Mouse (Mus musculus): ENCODE results near the gene B4galnt2. TPM values are rescaled to one million over a fixed set of nuclear protein-coding genes. Genes with fewer than 3 reads are reported as not detected.
"Not testable (repeated sequence)": the region's sequence is repeated elsewhere in the genome, so short reads cannot be mapped to it uniquely, and the experiment has no call there.

The B4galnt2 gene
- polyA plus RNA-seq (2015; fragmentation: Nextera tagmentation; extraction: Ambion mirVana): 1.4 TPM in 2 replicates

DNA sequence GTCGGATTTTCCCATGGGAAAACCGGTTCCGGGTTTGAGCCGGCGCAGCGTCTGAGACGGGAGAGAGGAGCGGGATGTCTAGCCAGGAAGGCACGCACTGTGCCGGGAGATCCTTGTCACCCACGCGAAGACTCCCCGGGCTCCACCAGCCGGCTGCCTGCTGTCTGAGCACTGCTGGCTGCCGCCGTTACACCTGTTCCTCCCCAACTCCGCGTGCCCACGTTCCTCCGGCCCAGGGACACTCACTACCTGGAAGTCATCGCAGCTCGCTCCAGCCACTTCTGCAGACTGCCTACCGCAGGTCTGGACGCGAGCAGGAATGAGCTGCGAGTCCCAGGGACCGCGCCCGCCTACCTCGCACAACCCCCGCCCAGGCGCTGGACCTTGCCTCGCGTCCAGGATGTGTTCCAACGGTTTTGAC is at the start of gene B4galnt2:
Gene B4galnt2 (minus strand): TSS at position 321 of the 421 bp plus-strand sequence.
- ATAC-seq (replicated peaks; ENCODE audit: low FRiP score): no peak
- peaks cover 92% of the 10 kb centered on the region for H3K27me3 ChIP-seq
- H3K4me3 ChIP-seq (replicated peaks): peak within 1 kb of the TSS; percentile 37
- H3K36me3 ChIP-seq: no peaks in the 10 kb centered on the region
- peaks cover 22% of the 10 kb centered on the region for H3K4me1 ChIP-seq
- peak within 1 kb of the TSS; percentile 59 for H3K4me2 ChIP-seq
- no peak within 1 kb of the TSS for H3K27ac ChIP-seq
- H3K9me3 ChIP-seq (replicated peaks): no peaks in the 10 kb centered on the region
- H3K9ac ChIP-seq: peak within 1 kb of the TSS; percentile 11; the same call in 1 of the 2 replicates
- WGBS: under 1% methylated on average over 35 of the region's 35 CpGs

DNA sequence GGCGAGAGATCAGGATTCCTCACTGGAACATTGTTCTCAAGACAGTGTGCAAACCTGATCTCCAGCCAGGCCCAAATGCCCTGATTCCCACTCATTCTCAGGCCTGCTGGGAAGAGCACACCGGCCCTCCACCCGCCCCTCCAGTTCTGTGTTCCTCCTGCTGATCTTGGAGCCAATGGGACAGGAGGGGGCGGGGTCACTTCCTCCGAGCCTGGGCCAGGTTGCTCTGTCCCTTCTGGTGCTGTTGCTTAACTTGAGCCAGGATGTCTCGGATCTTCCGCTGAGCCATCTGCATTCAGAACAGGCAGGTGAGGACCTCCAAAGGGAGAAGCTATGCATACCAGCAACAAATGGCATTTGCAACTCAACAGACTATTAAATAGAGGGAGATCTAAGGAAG is 48.6 kb upstream of the B4galnt2 start:
- Histone ChIP-seq H3K4me1 (0 out of 2 replicates have a peak, but pooled peaks cover 10% of the 10 kb centered on the region), H3K9ac (no peak overlapping the region), H3K4me2 (no peak overlapping the region), H3K9me3 (replicated peaks) (no peaks in the 10 kb centered on the region), H3K27ac (no peak overlapping the region), H3K4me3 (replicated peaks) (no peak overlapping the region), H3K36me3 (peaks cover 98% of the 10 kb centered on the region), H3K27me3 (no peaks in the 10 kb centered on the region)
- 65% methylated on average over 7 of the region's 7 CpGs for WGBS
- no peak for ATAC-seq (replicated peaks; ENCODE audit: low FRiP score)

DNA sequence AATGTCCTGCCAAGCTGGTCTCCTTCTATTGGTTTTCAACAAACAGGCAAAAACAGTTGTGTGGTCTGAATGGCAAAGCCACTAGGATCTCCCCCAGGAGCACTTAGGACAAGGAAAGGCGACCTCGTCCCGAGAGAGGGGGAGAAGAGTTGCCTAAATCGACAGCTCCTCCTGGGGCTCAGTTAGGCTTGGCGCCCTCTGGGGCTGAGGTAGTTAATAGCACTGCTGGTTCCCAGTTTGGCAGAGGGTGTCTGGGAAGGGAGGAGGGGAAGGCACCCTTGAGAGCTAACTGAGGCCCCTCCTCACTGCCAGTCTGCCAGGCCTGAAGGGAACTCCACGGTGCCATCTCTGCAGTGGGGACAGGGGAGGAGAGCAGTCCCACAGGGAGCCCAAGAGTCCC is 44.5 kb upstream of the B4galnt2 start:
- Histone ChIP-seq H3K27me3 (no peaks in the 10 kb centered on the region), H3K27ac (no peak overlapping the region), H3K36me3 (peaks cover 59% of the 10 kb centered on the region), H3K4me2 (no peak overlapping the region), H3K9ac (no peak overlapping the region), H3K4me3 (replicated peaks) (no peak overlapping the region), H3K4me1 (peaks cover 22% of the 10 kb centered on the region), H3K9me3 (replicated peaks) (no peaks in the 10 kb centered on the region)
- ATAC-seq (replicated peaks; ENCODE audit: low FRiP score): no peak
- 63% methylated on average over 6 of the region's 6 CpGs for WGBS

DNA sequence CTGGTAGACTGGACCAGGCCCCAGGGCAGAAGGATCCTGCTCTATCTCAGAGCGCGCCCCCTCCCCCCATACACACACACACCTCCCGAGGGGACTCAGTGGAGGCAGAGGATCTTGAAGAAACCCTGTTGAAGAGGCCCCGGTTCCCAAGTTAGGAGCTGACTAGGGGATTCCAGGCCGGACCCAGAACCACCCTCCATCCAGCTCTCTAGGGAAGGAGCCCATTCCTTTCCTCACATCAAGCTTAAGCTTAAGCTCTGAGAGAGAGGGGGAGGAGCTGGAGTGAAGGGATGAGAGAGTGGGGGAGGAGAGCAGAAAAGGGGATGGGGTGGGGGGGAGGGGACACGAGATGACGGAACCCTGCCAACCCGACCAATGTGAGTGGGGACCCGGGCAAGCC is 43.6 kb upstream of the B4galnt2 start:
- Histone ChIP-seq H3K27me3 (no peaks in the 10 kb centered on the region), H3K36me3 (peaks cover 50% of the 10 kb centered on the region), H3K9me3 (replicated peaks) (no peaks in the 10 kb centered on the region), H3K27ac (no peak overlapping the region), H3K4me2 (no peak overlapping the region), H3K9ac (no peak overlapping the region), H3K4me3 (replicated peaks) (no peak overlapping the region), H3K4me1 (peaks cover 20% of the 10 kb centered on the region)
- ATAC-seq (replicated peaks; ENCODE audit: low FRiP score): no peak
- WGBS: 75% methylated on average over 9 of the region's 9 CpGs

DNA sequence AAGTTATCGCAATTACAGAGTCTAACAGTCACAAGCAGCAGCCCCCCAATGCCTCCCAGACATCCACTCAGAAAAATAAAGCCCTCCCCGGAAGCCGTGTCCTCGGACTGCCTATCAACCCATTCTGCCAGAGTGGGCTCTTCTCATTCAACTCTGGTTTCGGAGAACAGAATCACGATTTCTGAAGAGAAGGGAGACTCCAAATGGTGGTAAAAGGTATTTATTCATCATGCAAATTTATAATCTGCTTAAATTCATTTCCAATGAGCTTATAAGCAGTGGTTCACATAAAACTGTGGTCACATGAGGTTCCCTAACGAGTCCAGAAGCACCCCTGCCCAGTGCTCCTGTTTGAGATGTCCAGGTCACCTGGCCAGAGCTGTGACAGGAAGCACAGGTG is 42.7 kb upstream of the B4galnt2 start:
- Histone ChIP-seq H3K36me3 (peaks cover 42% of the 10 kb centered on the region), H3K27me3 (no peaks in the 10 kb centered on the region), H3K4me2 (0 out of 2 replicates have a peak overlapping the region, but pooled peaks have one; percentile 2), H3K9me3 (replicated peaks) (no peaks in the 10 kb centered on the region), H3K4me3 (replicated peaks) (no peak overlapping the region), H3K4me1 (peaks cover 15% of the 10 kb centered on the region), H3K27ac (no peak overlapping the region), H3K9ac (no peak overlapping the region)
- WGBS: 73% methylated on average over 7 of the region's 7 CpGs
- ATAC-seq (replicated peaks; ENCODE audit: low FRiP score): no peak

DNA sequence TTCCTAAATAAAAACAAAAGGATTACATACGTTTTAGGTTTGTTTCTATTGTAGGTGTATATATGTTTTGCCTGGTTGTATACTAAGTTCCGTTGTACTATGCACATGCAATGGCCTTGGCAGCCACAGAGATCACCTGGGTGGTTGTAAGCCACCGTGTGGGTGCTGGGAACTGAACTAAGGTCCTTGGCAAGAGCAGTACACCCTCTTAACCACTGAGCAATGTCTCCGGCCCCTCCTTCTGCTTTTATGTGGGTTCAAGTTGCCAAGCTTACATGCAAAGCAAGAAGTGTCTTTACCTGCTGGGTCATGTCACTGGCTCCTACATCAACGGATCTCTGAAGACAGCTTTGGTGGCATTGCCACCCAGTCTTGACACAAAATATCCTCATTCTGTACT is 38.6 kb upstream of the B4galnt2 start:
- Histone ChIP-seq H3K4me3 (replicated peaks) (no peak overlapping the region), H3K9ac (no peak overlapping the region), H3K36me3 (peaks cover 3% of the 10 kb centered on the region; the same call in 1 of the 2 replicates), H3K27me3 (no peaks in the 10 kb centered on the region), H3K9me3 (replicated peaks) (no peaks in the 10 kb centered on the region), H3K4me2 (no peak overlapping the region), H3K27ac (no peak overlapping the region), H3K4me1 (peaks cover 12% of the 10 kb centered on the region)
- ATAC-seq (replicated peaks; ENCODE audit: low FRiP score): no peak
- WGBS: 82% methylated on average over 5 of the region's 5 CpGs

DNA sequence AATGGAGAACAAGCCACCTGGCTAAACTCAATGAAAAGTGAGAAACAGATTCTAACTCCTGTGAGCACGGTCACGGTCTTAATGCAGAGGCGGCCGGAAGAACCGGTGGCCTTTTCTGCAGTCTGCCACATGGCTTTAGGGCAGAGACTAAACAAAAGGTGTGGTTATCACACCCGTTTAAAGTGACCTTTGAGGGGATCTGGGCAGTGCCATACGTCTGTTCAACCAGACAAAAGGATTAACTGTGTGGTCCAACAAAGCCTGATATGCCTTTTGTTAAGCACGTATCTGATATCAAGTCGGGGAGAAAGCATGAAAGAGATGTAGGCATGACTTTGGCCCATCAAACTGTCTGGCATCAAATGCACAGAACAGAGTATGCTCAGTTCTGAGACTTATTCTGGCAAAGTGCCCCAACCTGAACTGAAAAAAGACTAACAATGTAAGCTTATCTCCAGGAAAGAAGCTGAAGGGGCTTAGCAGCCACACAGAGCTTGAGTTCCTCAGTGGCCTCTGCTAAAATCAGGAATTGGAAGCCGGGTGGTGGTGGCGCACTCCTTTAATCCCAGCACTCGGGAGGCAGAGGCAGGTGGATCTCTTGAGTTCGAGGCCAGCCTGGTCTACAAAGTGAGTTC is 31.3 kb upstream of the B4galnt2 start:
- H3K4me2 ChIP-seq: no peak overlapping the region
- no peak overlapping the region for H3K4me3 ChIP-seq (replicated peaks)
- WGBS: 70% methylated on average over 13 of the region's 13 CpGs
- no peaks in the 10 kb centered on the region for H3K27me3 ChIP-seq
- H3K36me3 ChIP-seq: no peaks in the 10 kb centered on the region
- H3K4me1 ChIP-seq: no peaks in the 10 kb centered on the region
- no peak overlapping the region for H3K27ac ChIP-seq
- ATAC-seq (replicated peaks; ENCODE audit: low FRiP score): no peak
- no peaks in the 10 kb centered on the region for H3K9me3 ChIP-seq (replicated peaks)
- H3K9ac ChIP-seq: no peak overlapping the region

DNA sequence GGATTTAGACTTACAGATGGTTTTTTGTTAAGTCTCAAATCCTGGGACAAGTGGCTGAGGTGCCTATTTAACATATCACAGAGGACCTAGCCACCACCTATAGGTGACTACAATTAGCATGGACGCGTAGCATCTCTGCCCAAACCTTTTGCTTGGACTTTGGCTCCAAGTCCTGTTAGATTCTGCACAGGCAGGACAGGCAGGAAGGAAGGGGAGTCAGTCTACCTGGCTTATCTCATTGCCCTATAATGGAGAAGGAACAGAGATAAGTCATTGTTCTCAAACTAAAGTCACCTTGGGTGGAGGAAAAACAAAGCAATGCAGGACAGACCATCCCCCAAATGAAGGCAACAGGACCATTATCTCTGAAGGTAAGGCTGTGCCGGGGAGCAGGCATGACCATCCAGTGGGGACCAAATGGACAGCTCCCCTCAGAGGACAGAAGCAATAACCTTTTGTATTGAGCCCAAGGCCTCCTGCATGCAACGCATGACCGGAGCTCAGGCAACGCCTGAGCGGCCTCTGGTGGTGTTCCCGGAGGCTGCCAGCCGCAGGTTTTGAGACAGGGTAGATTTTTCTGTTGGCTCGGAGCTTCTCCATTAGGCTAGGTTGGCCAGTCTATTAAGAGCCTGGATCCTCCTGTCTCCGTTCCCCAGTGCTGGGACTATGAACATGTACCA is 25.3 kb upstream of the B4galnt2 start:
- 24% methylated on average over 11 of the region's 11 CpGs for WGBS
- ATAC-seq (replicated peaks; ENCODE audit: low FRiP score): no peak
- H3K4me1 ChIP-seq: peaks cover 7% of the 10 kb centered on the region; the same call in 1 of the 2 replicates

DNA sequence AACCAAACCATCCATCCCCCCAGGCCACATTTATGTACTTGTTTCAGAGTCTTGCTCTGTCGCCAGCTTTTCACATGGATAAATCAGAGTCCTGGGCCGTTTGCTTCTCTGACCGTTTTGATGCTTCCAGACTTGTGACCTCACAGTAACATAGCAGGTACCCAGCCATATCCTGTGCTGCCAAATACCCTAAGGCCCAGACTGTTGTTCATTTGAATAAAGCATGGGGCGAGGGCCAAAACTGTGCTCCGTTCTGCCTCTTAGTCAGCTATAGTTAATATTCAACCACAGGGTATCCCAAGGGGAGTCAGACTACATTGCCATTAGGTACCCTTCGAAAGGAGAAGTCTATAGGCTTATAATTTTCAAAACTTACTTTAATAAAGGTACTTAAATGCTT is 21.7 kb upstream of the B4galnt2 start:
- H3K36me3 ChIP-seq: no peaks in the 10 kb centered on the region
- H3K9ac ChIP-seq: no peak overlapping the region
- H3K4me2 ChIP-seq: no peak overlapping the region
- H3K27ac ChIP-seq: peak overlapping the region; percentile 58
- H3K9me3 ChIP-seq (replicated peaks): no peaks in the 10 kb centered on the region
- ATAC-seq (replicated peaks; ENCODE audit: low FRiP score): 0 out of 2 replicates have a peak, but pooled peaks have one; percentile 49
- H3K4me3 ChIP-seq (replicated peaks): no peak overlapping the region
- 61% methylated on average over 6 of the region's 6 CpGs for WGBS
- H3K27me3 ChIP-seq: no peaks in the 10 kb centered on the region
- peaks cover 7% of the 10 kb centered on the region; the same call in 1 of the 2 replicates for H3K4me1 ChIP-seq

More for the DNA sequence above, 25.3 kb upstream of the B4galnt2 start:
- Histone ChIP-seq H3K9ac (no peak overlapping the region), H3K9me3 (replicated peaks) (no peaks in the 10 kb centered on the region), H3K4me2 (no peak overlapping the region), H3K4me3 (replicated peaks) (no peak overlapping the region), H3K27me3 (no peaks in the 10 kb centered on the region), H3K36me3 (no peaks in the 10 kb centered on the region), H3K27ac (no peak overlapping the region)

DNA sequence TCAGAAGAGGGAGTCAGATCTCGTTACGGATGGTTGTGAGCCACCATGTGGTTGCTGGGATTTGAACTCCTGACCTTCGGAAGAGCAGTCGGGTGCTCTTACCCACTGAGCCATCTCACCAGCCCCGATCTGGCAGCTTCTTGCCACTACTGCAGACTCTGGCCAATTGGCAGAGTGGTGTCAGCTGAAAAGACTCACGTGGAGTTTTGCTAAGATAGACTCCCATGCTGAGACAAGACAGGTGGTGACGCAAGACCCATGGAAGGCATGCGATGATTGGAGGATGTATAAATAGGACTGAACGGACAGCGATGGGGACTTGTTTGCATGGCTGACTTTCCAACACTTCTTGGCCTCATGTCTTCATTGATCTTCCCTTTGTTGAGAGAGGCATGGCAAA is 17.5 kb upstream of the B4galnt2 start:
- not testable (repeated sequence) for ATAC-seq (replicated peaks; ENCODE audit: low FRiP score); H3K4me2 ChIP-seq; H3K4me1 ChIP-seq; H3K27me3 ChIP-seq; H3K36me3 ChIP-seq; H3K27ac ChIP-seq; H3K4me3 ChIP-seq (replicated peaks); H3K9me3 ChIP-seq (replicated peaks); H3K9ac ChIP-seq
- 89% methylated on average over 8 of the region's 10 CpGs for WGBS

DNA sequence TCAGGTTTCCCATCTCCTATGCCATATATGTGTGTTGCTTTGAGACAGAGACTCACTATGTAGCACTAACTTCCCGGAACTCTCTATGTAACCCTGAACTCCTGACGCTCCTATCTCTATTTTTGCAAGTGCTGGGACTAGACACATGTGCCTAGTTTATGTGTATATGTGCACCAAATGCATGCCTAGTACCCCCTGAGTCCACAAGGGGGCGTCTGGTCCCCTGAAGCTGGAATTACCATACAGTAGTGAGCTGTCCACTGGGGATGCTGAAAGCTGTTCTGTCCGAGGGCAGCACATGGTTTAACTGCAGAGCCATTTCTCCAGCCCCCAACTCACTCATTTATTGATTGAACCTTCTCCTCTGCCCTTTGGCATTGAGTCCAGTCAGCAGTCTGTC is 11.7 kb upstream of the B4galnt2 start:
- ATAC-seq (replicated peaks; ENCODE audit: low FRiP score): no peak
- Histone ChIP-seq H3K4me3 (replicated peaks) (no peak overlapping the region), H3K36me3 (no peaks in the 10 kb centered on the region), H3K9ac (no peak overlapping the region), H3K4me1 (no peaks in the 10 kb centered on the region), H3K9me3 (replicated peaks) (peaks cover 4% of the 10 kb centered on the region), H3K27me3 (peaks cover 31% of the 10 kb centered on the region), H3K27ac (no peak overlapping the region), H3K4me2 (no peak overlapping the region)
- WGBS: 80% methylated on average over 4 of the region's 4 CpGs

DNA sequence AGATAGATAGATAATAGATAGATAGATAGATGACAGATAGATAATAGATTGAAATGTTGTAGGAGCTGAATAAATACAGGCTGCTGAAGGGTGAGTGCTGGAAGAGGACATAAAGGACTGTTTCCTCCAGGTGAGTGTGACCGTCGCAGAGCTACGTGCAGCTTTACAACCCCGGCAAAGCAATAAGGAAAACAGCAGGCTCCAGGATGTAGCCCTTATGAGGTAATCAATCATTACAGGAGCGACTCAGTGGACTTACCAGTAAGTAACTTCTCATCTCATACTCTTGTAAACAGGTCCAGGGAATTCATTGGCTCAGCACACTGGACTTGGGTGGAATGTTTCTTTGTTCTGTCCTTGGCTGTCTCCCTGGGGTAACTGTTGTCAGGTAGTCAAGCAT is 11.3 kb upstream of the B4galnt2 start:
- no peaks in the 10 kb centered on the region for H3K4me1 ChIP-seq
- ATAC-seq (replicated peaks; ENCODE audit: low FRiP score): no peak
- H3K9ac ChIP-seq: no peak overlapping the region
- H3K9me3 ChIP-seq (replicated peaks): peaks cover 4% of the 10 kb centered on the region
- H3K36me3 ChIP-seq: no peaks in the 10 kb centered on the region
- H3K27me3 ChIP-seq: peaks cover 35% of the 10 kb centered on the region
- H3K27ac ChIP-seq: no peak overlapping the region
- H3K4me3 ChIP-seq (replicated peaks): no peak overlapping the region
- H3K4me2 ChIP-seq: no peak overlapping the region
- 91% methylated on average over 5 of the region's 5 CpGs for WGBS
